Mouse (Mus musculus): ENCODE data around the gene Fgd5. TPM values are rescaled to one million over a fixed set of nuclear protein-coding genes. Genes with fewer than 3 reads are reported as not detected.

Gene Fgd5
- total and polyA plus RNA-seq, 3 experiments: not detected

- dilution Hi-C loops (cut with MboI; ENCODE audit: extremely low pct_ligation_motif_present, extremely low pct_unique_long_range_greater_than_20kb, low sequenced_read_pairs): no loop called here
These were observed 102.1 kb downstream of the Fgd5 start for GRCm38 (mm10) chr6:92080730-92081129.

GRCm38 (mm10) chr6:92082756-92083155 lies 104.1 kb downstream of the Fgd5 start:
- Histone ChIP-seq H3K9ac (ENCODE audit: insufficient read depth, low read depth) (no peak overlapping the region), H3K9me3 (replicated peaks; ENCODE audit: low read length) (no peaks in the 10 kb centered on the region), H3K27ac (ENCODE audit: insufficient read depth, low read depth) (no peak overlapping the region), H3K4me1 (ENCODE audit: control insufficient read depth in 1 of 2, insufficient read depth in 2 of 2) (no peaks in the 10 kb centered on the region), H3K36me3 (replicated peaks in 1 of 2; ENCODE audit: control insufficient read depth in 1 of 2, insufficient read depth in 1 of 2, low read length in 1 of 2) (no peaks in the 10 kb centered on the region), H3K4me3 (replicated peaks in 1 of 3; ENCODE audit: low read depth in 2 of 3, low read length in 2 of 3, poor library complexity in 1 of 3) (no peak overlapping the region), H3K79me2 (replicated peaks; ENCODE audit: control insufficient read depth, extremely low read depth, insufficient read depth, poor library complexity, severe bottlenecking) (no peaks in the 10 kb centered on the region), H3K27me3 (replicated peaks) (peaks cover 1% of the 10 kb centered on the region), H3K4me2 (ENCODE audit: insufficient read depth, low read depth, poor library complexity, severe bottlenecking) (no peak overlapping the region)
- dilution Hi-C loops (cut with MboI; ENCODE audit: extremely low pct_ligation_motif_present, extremely low pct_unique_long_range_greater_than_20kb, low sequenced_read_pairs): no loop called here
- TF ChIP-seq CHD1 (IDR thresholded peaks at IDR 0.05; ENCODE audit: low read depth, low read length): no peak
- no peak for TF ChIP-seq POLR2AphosphoS2 (IDR thresholded peaks at IDR 0.05; ENCODE audit: low read depth, low read length)
- no peak for TF ChIP-seq MAZ (IDR thresholded peaks at IDR 0.05; ENCODE audit: low read depth, low read length)
- no peak for TF ChIP-seq ETS1 (conservative IDR thresholded peaks at IDR 0.05; ENCODE audit: low read depth, low read length)
- no peak for TF ChIP-seq HCFC1 (IDR thresholded peaks at IDR 0.05; ENCODE audit: low read depth, low read length)
- TF ChIP-seq TCF12 (IDR thresholded peaks at IDR 0.05; ENCODE audit: low read depth, low read length): no peak
- no peak for TF ChIP-seq JUN (IDR thresholded peaks at IDR 0.05; ENCODE audit: insufficient read depth, low read depth, low read length)
- TF ChIP-seq ZMIZ1 (IDR thresholded peaks at IDR 0.05; ENCODE audit: low read depth, low read length): no peak
- no peak for TF ChIP-seq MAFK (IDR thresholded peaks at IDR 0.05; ENCODE audit: insufficient replicate concordance, low read length)
- TF ChIP-seq PAX5 (IDR thresholded peaks at IDR 0.05; ENCODE audit: low read length): no peak
- TF ChIP-seq RCOR1 (conservative IDR thresholded peaks at IDR 0.05; ENCODE audit: low read depth, low read length): no peak
- no peak for TF ChIP-seq ZNF384 (IDR thresholded peaks at IDR 0.05; ENCODE audit: low read depth, low read length)
- no peak for TF ChIP-seq KAT2A (IDR thresholded peaks at IDR 0.05; ENCODE audit: insufficient replicate concordance, low read length)
- no peak for TF ChIP-seq MXI1 (IDR thresholded peaks at IDR 0.05; ENCODE audit: low read depth, low read length)
- TF ChIP-seq EP300 (IDR thresholded peaks at IDR 0.05; ENCODE audit: low read length): no peak
- TF ChIP-seq ELF1 (IDR thresholded peaks at IDR 0.05; ENCODE audit: low read depth, low read length): no peak
- no peak for TF ChIP-seq RAD21 (IDR thresholded peaks at IDR 0.05; ENCODE audit: low read depth, low read length)
- TF ChIP-seq CTCF (conservative IDR thresholded peaks at IDR 0.05 in 1 of 2, IDR thresholded peaks at IDR 0.05 in 1 of 2; ENCODE audit: low read depth in 2 of 2, low read length in 2 of 2): no peak
- no peak for TF ChIP-seq MEF2A (IDR thresholded peaks at IDR 0.05; ENCODE audit: borderline replicate concordance, low read depth, low read length)
- no peak for TF ChIP-seq MYC (IDR thresholded peaks at IDR 0.05; ENCODE audit: low read depth, low read length)
- in situ Hi-C loops (cut with MboI; ENCODE audit: low pct_ligation_motif_present, low pct_unique_long_range_greater_than_20kb, low sequenced_read_pairs): no loop called here
- no peak for DNase-seq (ENCODE audit: extremely low read depth)

More at GRCm38 (mm10) chr6:92080730-92081129, 102.1 kb downstream of the Fgd5 start:
- TF ChIP-seq MYC (IDR thresholded peaks at IDR 0.05; ENCODE audit: low read depth, low read length) (no peak), USF1 (IDR thresholded peaks at IDR 0.05; ENCODE audit: low read depth, low read length) (no peak), ZKSCAN1 (IDR thresholded peaks at IDR 0.05; ENCODE audit: borderline replicate concordance, low read depth, low read length) (no peak), JUND (conservative IDR thresholded peaks at IDR 0.05; ENCODE audit: low read depth, low read length) (no peak), UBTF (IDR thresholded peaks at IDR 0.05; ENCODE audit: low read depth, low read length) (no peak), ZC3H11A (IDR thresholded peaks at IDR 0.05; ENCODE audit: low read depth, low read length) (no peak), CTCF (conservative IDR thresholded peaks at IDR 0.05 in 1 of 2, IDR thresholded peaks at IDR 0.05 in 1 of 2; ENCODE audit: low read depth in 2 of 2, low read length in 2 of 2) (no peak)
- Histone ChIP-seq H3K9me3 (replicated peaks; ENCODE audit: low read length) (no peaks in the 10 kb centered on the region), H3K27me3 (replicated peaks) (peaks cover 1% of the 10 kb centered on the region), H3K9ac (ENCODE audit: insufficient read depth, low read depth) (no peak overlapping the region), H3K4me3 (replicated peaks in 1 of 3; ENCODE audit: low read depth in 2 of 3, low read length in 2 of 3, poor library complexity in 1 of 3) (no peak overlapping the region), H3K79me2 (replicated peaks; ENCODE audit: control insufficient read depth, extremely low read depth, insufficient read depth, poor library complexity, severe bottlenecking) (no peaks in the 10 kb centered on the region), H3K4me2 (ENCODE audit: insufficient read depth, low read depth, poor library complexity, severe bottlenecking) (no peak overlapping the region), H3K36me3 (replicated peaks in 1 of 2; ENCODE audit: control insufficient read depth in 1 of 2, insufficient read depth in 1 of 2, low read length in 1 of 2) (no peaks in the 10 kb centered on the region), H3K4me1 (ENCODE audit: control insufficient read depth in 1 of 2, insufficient read depth in 2 of 2) (no peaks in the 10 kb centered on the region), H3K27ac (ENCODE audit: insufficient read depth, low read depth) (no peak overlapping the region)
- in situ Hi-C loops (cut with MboI; ENCODE audit: low pct_ligation_motif_present, low pct_unique_long_range_greater_than_20kb, low sequenced_read_pairs): no loop called here
- DNase-seq (ENCODE audit: extremely low read depth): no peak

All from CH12.LX (cell line).